Mouse (Mus musculus): ENCODE data around the gene C1qtnf12.

The C1qtnf12 gene

DNA sequence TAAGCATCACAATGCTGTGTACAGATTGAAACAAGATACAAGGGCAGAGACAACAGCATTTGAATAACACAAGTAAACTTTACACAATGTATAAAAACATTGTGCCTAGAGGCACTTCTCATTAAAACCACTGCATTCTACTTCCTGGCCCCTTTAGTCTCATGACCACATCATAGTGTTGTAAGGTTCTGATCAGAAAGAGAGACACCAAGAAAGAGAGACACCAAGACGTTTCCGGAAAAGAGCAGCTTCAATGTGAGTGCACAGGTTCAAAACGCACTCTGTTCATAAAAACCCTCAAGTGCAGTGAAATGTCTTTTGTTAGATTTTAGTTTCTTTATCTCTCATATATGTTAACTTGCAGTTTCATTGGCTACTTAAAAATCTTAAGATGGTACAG, 42.0 kb downstream of the C1qtnf12 start:
- no peak for DNase-seq

DNA sequence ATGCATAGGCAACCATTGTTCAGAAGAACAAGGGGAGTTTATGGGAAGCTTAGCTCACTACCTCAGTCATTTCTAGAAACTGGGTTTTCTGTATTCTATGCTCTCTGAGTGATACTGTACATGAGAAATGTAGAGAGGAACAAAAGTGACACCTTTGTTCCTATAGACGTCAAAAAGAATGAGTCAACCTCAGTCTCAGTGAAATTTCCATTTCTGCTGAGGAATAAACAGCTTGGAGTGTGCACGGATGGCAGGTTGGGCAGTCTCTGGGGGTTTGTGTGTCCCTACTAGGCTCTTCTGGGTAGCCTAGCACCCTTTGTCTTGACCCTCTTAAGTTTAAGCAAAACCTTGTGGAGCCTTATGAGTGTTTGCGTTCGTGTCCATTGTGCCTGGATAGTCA, 46.3 kb downstream of the C1qtnf12 start:
- no peak for DNase-seq

GRCm38 (mm10) chr4:156013637-156014036, 51.5 kb downstream of the C1qtnf12 start, which contains the start of gene Tnfrsf4:
Gene Tnfrsf4, plus strand, starts transcription at chr4:156013843.
- DNase-seq, result no peak

DNA sequence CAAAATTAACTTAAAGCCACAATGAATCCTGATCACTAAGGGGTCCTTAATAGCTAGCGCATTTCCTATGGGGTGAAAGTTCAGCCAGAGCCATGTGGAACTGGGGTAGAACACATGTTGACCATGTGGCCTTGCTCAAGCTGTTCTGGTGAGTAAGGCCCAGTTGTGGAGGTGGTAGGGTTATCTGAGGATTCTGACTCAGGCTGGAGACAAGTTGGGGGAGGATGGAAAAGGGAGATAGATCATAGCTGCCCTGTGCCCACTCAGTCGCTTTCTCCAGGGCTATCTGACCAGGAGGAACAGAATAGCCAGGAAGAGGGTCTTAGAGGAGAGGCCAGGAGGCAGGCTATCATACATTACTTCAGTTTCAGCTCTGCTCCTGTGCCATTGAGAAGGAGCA, 52.3 kb downstream of the C1qtnf12 start:
- no peak for DNase-seq

Data from cerebellum, postnatal 36 days (tissue).